Mouse (Mus musculus): ENCODE measurements around the gene Crocc2.

DNA sequence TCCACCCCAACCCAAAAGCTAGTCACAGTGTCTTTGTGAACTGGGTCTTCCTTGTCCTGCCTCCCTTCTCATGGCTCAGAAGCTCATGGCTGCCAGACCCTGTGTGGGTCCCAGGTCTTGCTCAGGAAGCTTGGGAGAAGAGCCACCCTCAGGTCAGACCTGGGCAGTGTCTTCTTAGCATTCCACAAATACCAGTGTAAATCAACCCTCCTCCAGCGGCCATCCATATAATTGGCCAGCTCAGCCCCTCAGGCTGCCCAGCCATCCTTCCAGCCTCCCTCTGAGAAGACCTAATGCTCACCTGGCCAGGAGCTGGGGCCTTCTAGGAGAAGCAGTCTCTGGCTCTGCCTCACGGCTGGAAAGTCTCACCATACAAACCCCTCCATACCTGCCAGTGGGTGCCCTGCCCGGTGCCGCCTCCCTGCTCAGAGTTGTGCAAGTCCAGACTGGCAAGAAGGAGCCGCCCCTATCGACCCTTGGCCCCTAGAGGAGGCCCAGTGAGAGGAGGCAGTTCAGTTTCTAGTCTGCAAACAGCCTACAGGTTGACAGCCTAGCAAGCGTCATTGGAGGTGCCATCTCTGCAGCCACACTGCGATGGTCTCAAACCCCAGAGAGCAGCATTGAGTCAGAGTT is 7.9 kb upstream of the Crocc2 start, which contains the start of gene 2310007B03Rik:
- TF ChIP-seq CTCF (conservative IDR thresholded peaks at IDR 0.05 in 1 of 2, IDR thresholded peaks at IDR 0.05 in 1 of 2; ENCODE audit: low read depth in 2 of 2, low read length in 2 of 2) = no peak
- TF ChIP-seq E2F4 (IDR thresholded peaks at IDR 0.05; ENCODE audit: insufficient replicate concordance, low read depth, low read length) = no peak
- no peak for TF ChIP-seq USF1 (IDR thresholded peaks at IDR 0.05; ENCODE audit: low read depth, low read length)
- no peak for TF ChIP-seq UBTF (IDR thresholded peaks at IDR 0.05; ENCODE audit: low read depth, low read length)
- no peak for TF ChIP-seq POLR2A (IDR thresholded peaks at IDR 0.05; ENCODE audit: low read depth, low read length)
- no peak for TF ChIP-seq EP300 (IDR thresholded peaks at IDR 0.05; ENCODE audit: low read length)
- TF ChIP-seq HCFC1 (IDR thresholded peaks at IDR 0.05; ENCODE audit: low read depth, low read length) = no peak
- TF ChIP-seq MAX (IDR thresholded peaks at IDR 0.05; ENCODE audit: low read length) = no peak
- TF ChIP-seq TBP (conservative IDR thresholded peaks at IDR 0.05; ENCODE audit: low read depth, low read length) = no peak
- no peak for TF ChIP-seq ZKSCAN1 (IDR thresholded peaks at IDR 0.05; ENCODE audit: borderline replicate concordance, low read depth, low read length)
